Mouse (Mus musculus): Measurements from ENCODE around the gene Mapk8ip2.

GRCm38 (mm10) chr15:89430341-89430740 lies 23.4 kb upstream of the Mapk8ip2 start:
- no peak for TF ChIP-seq POLR2A (IDR thresholded peaks at IDR 0.05; ENCODE audit: extremely low read depth, insufficient read depth, low read length)
- no peak for TF ChIP-seq CTCF (IDR thresholded peaks at IDR 0.05; ENCODE audit: extremely low read depth, insufficient read depth, low read length)
